Mouse (Mus musculus): ENCODE measurements at regions not wholly inside any gene's neighbourhood (a gene's known extent, or its start where the extent isn't known, plus 50 kb on each side); places are given as distances from the start of the nearest gene placed in this dataset.

- DNase-seq (ENCODE audit: low spot score in 2 of 2): no peak
Measured at GRCm38 (mm10) chr3:102663711-102664110, 70.6 kb upstream of the Tspan2 start.

GRCm38 (mm10) chr3:102664665-102665190 lies 69.6 kb upstream of the Tspan2 start:
- DNase-seq (ENCODE audit: low spot score in 2 of 2): no peak

GRCm38 (mm10) chr3:102667796-102668195 lies 66.5 kb upstream of the Tspan2 start:
- DNase-seq (ENCODE audit: low spot score in 2 of 2): no peak

GRCm38 (mm10) chr3:102668556-102668955 lies 65.8 kb upstream of the Tspan2 start:
- no peak for DNase-seq (ENCODE audit: low spot score in 2 of 2)

- no peak for DNase-seq (ENCODE audit: low spot score in 2 of 2)
Measured at GRCm38 (mm10) chr3:102669951-102670350, 64.4 kb upstream of the Tspan2 start.

- no peak for DNase-seq (ENCODE audit: low spot score in 2 of 2)
Measured at GRCm38 (mm10) chr3:102670557-102670956, 63.8 kb upstream of the Tspan2 start.

- no peak for DNase-seq (ENCODE audit: low spot score in 2 of 2)
Measured at GRCm38 (mm10) chr3:102670972-102671371, 63.4 kb upstream of the Tspan2 start.

GRCm38 (mm10) chr3:102673506-102673905 lies 60.8 kb upstream of the Tspan2 start:
- no peak for DNase-seq (ENCODE audit: low spot score in 2 of 2)

- no peak for DNase-seq (ENCODE audit: low spot score in 2 of 2)
Measured at GRCm38 (mm10) chr3:102674068-102674467, 60.3 kb upstream of the Tspan2 start.

GRCm38 (mm10) chr3:102676946-102677534 lies 57.3 kb upstream of the Tspan2 start:
- no peak for DNase-seq (ENCODE audit: low spot score in 2 of 2)

- DNase-seq (ENCODE audit: low spot score in 2 of 2): peak in 1 of 2 experiments; percentile 35
Measured at GRCm38 (mm10) chr3:102678516-102678915, 55.8 kb upstream of the Tspan2 start.

GRCm38 (mm10) chr3:102682424-102682823 lies 51.9 kb upstream of the Tspan2 start:
- DNase-seq (ENCODE audit: low spot score in 2 of 2): no peak

GRCm38 (mm10) chr3:102683541-102683940 lies 50.8 kb upstream of the Tspan2 start:
- no peak for DNase-seq (ENCODE audit: low spot score in 2 of 2)

Data from urinary bladder, adult 18-20 months (tissue).